In genomic region chr5:20967942-20968341, GRCm38 (mm10) we compare ENCODE assay signal across 9 mouse cellular contexts. TPM values are rescaled to one million over a fixed set of nuclear protein-coding genes. Genes with fewer than 3 reads are reported as not detected.
DNase-seq lines count a peak whose midpoint lies in the region; ATAC-seq lines count a peak whose summit lies in the region.
"Had no signal": no experiment of that assay in that cellular context is flagged by ENCODE, and none has a peak within 500 bp of the region (broad histone marks: within the 10 kb centered on the region; RNA-seq: fewer than 3 reads in every experiment).

No protein-coding gene starts in this region.

- no peak for DNase-seq in heart, postnatal 14 days
- peak; percentile 62 for DNase-seq in NIH3T3 (ENCODE audit: low read depth)
- DNase-seq in kidney, adult 11 months = peak; percentile 81
- no peak for DNase-seq in frontal cortex, postnatal 10 days (ENCODE audit: low spot score in 2 of 2)
- no peak for DNase-seq in layer of hippocampus, postnatal 36 days
- no peak for DNase-seq in right cerebral cortex, adult 2 months (ENCODE audit: low spot score in 2 of 2)

- WGBS in heart, embryonic 16.5 days = 23% methylated on average over 4 of the region's 4 CpGs

- H3K4me3 ChIP-seq in heart, embryonic 16.5 days (ENCODE audit: low read length) = no peak overlapping the region
- H3K4me3 ChIP-seq: limb, embryonic 12.5 days had no signal

- H3K27me3 ChIP-seq in heart, embryonic 16.5 days (ENCODE audit: control insufficient read depth, insufficient read depth, low read length) = no peaks in the 10 kb centered on the region
- H3K27me3 ChIP-seq: limb, embryonic 12.5 days had no signal

- H3K9ac ChIP-seq in heart, embryonic 16.5 days (ENCODE audit: low read length) = no peak overlapping the region
- H3K9ac ChIP-seq: limb, embryonic 12.5 days had no signal

- ATAC-seq in heart, embryonic 16.5 days (replicated peaks; ENCODE audit: extremely low read depth, insufficient read depth, low FRiP score) = peak; percentile 93
- ATAC-seq in megakaryocyte-erythroid progenitor cell, adult 5-6 weeks (replicated peaks; ENCODE audit: low FRiP score, low TSS enrichment, poor library complexity, severe bottlenecking) = peak; percentile 53

- H3K36me3 ChIP-seq in heart, embryonic 16.5 days (ENCODE audit: control insufficient read depth, insufficient read depth) = no peaks in the 10 kb centered on the region
- H3K36me3 ChIP-seq: limb, embryonic 12.5 days had no signal

- H3K4me2 ChIP-seq in heart, embryonic 16.5 days (ENCODE audit: low read depth, low read length) = no peak overlapping the region
- H3K4me2 ChIP-seq: limb, embryonic 12.5 days had no signal

- H3K4me1 ChIP-seq in heart, embryonic 16.5 days (ENCODE audit: control insufficient read depth, insufficient read depth, low read length) = peaks cover 8% of the 10 kb centered on the region
- H3K4me1 ChIP-seq: limb, embryonic 12.5 days had no signal

- H3K27ac ChIP-seq in heart, embryonic 16.5 days (ENCODE audit: low read length) = peak overlapping the region; percentile 11
- H3K27ac ChIP-seq: limb, embryonic 12.5 days had no signal

- intact Hi-C loops in heart, postnatal 14 days (cut with DNase I) = loop anchor here (5.0 kb wide), 1 partner anchor 56 kb away; no protein-coding TSS in a partner anchor

- no peaks in the 10 kb centered on the region for H3K9me3 ChIP-seq in heart, embryonic 16.5 days (replicated peaks; ENCODE audit: control insufficient read depth, low read length)
- H3K9me3 ChIP-seq: limb, embryonic 12.5 days had no signal

RNA-seq across cellular contexts. Expression of gene Rsbn1l, which starts 11.7 kb away (rescaled TPM):
- 6.5 and 7.1 TPM in 2 replicates for polyA plus RNA-seq in heart, embryonic 16.5 days (2015; fragmentation: Nextera tagmentation; extraction: Ambion mirVana)
- total RNA-seq in heart, postnatal 14 days (2021) = 10 to 100 TPM; 14.2 to 16.3 TPM
- 30.6 and 43.0 TPM in 2 replicates for total RNA-seq in megakaryocyte-erythroid progenitor cell, adult 5-6 weeks (2014; fragmentation: Nextera tagmentation)
- 26.7 and 33.0 TPM in 2 replicates for total RNA-seq in megakaryocyte-erythroid progenitor cell, adult 5-6 weeks (2017)
- 10 to 100 TPM; 19.9 to 21.1 TPM for total RNA-seq in layer of hippocampus, postnatal 36 days (2021)

Comparison
In these comparisons a context has a peak if more than half of its experiments do, and no peak if none do; other contexts are left out.
1. DNase-seq: peak in NIH3T3 (single experiment) and kidney, adult 11 months (single experiment); none in heart, postnatal 14 days (0 of 2), frontal cortex, postnatal 10 days (0 of 2), layer of hippocampus, postnatal 36 days (0 of 2) and right cerebral cortex, adult 2 months (0 of 2).